Mouse (Mus musculus) heart, postnatal 36 days (tissue): ENCODE results near the gene Dpagt1. TPM values are rescaled to one million over a fixed set of nuclear protein-coding genes. Genes with fewer than 3 reads are reported as not detected.
"Not testable (repeated sequence)": the region's sequence is repeated elsewhere in the genome, so short reads cannot be mapped to it uniquely, and the experiment has no call there.

Source experiments
- DNase-seq, 2 experiments: peaks; one replicate each; pipeline ENCODE4 v3.0.0; 2021 to 2022
- intact Hi-C: fragments of 180-260 bp; cut with DNase I; formaldehyde crosslinking; loops from one replicate; pipeline ENCODE4 v1.15.1; 2025
- microRNA-seq, 2 experiments: library from miRNA; unstranded; fragments of <30 nt; microRNA quantifications; one replicate each; pipeline ENCODE4 v1.2.0; 2021; ENCODE audit warnings: borderline number of aligned reads in 2 of 2
- total RNA-seq, 2 experiments: library from RNA; stranded (reverse); gene quantifications; 2 replicates each; pipeline ENCODE4 v1.2.3; 2021

Gene Dpagt1
- total RNA-seq, 2 experiments from 2014 or later = 18.6 to 22.4 TPM

DNA sequence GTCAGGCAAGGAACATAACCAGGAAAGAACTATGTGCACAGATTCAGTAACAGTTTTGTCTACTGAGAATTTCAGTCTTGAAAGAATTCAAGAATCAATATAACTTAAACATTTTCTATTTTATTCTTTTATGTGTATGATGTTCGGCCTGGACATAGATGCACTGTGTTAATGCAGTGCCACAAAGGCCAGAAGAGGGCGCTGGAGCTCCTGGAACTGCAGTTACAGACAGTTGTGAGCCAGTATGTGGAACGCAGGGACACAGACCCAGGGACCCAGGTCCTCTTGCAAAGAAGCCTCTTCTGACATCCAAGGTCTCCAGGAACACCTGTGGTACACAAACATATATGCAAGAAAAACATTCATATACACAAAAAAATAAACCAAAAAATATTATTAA is 38.7 kb downstream of the Dpagt1 start:
- DNase-seq = no peak
- intact Hi-C loops = no loop called here

DNA sequence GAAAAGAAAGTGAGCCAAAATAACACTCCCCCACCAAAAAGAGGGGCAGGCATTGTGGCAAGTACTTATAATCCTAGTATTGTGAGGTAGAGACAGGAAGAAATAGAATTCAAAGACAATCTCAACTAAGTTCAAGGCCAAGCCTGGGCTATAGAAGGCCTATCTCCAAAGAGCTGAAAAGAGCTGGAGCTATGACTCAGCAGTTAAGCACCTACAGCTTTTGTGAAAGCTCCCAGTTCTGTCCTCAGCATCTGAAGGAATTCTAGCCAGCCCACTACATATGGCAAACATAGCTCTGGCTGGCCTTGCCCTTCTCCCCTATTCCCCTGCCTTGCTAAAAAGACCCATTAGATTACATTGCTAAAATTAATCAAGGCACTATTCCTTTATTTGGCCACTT is 47.6 kb downstream of the Dpagt1 start:
- no peak for DNase-seq
- intact Hi-C loops = no loop called here

- intact Hi-C loops = no loop called here
- no peak for DNase-seq
Measured at GRCm38 (mm10) chr9:44376141-44376540, 50.3 kb downstream of the Dpagt1 start.

GRCm38 (mm10) chr9:44377335-44377734 is 51.5 kb downstream of the Dpagt1 start:
- intact Hi-C loops, DNase-seq: not testable (repeated sequence)

DNA sequence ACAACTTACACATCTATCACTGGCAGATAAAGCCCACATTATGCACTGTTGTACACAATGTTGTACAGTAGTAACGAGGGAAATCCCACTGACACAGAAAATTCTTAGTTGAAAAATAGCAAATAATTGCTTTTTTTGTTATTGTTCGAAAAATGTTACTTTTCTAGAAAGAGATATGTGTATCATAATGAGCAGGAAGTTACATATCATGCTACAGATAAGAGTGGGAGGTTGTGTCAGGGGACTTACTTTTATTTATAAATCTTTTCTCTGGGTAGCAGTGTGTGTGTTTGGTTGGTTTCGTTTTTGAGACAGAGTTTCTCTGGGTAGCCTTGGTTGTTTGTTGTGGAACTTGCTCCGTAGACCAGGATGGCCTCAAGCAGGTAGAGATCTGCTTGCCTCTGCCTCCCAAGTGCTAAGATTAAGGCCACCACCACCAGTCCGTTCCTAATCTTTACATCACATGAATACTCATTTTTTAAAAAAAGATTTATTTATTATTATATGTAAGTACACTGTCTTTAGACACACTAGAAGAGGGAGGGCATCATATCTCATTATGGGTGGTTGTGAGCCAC is 52.4 kb downstream of the Dpagt1 start:
- intact Hi-C loops = no loop called here
- DNase-seq = no peak

- DNase-seq = peak; percentile 99 to 100
- intact Hi-C loops = no loop called here
Measured at GRCm38 (mm10) chr9:44379054-44379834, 53.4 kb downstream of the Dpagt1 start, which contains the start of gene Hyou1. Gene Hyou1, plus strand, starts transcription at chr9:44379490.

DNA sequence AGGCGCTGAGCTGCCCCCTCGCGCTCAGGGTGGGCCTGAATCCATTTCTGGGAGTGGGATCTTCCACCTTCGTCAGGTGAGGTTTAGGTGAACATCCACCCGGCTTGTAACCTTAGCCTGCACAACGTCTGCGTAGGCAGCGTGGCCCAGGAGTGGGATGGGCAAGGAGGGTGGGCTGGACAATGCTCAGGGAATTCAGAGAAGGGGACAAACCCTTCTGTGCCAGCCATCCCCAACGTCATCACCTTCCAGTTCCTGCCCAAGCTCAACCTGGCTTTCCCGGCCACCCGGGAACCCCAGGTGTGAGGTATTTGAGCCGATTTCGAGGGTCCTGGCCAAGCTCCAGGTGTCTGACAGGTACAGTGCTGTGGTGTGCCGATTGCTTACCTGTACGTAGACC is 54.0 kb downstream of the Dpagt1 start:
- DNase-seq = no peak
- intact Hi-C loops = no loop called here

Small RNA genes lying within 50 kb of the gene (microRNA-seq; reads per million reads assigned to microRNA genes)
- gene Gm44335 = 0 reads per million in 2 experiments

Other genes starting within 250 kb of the Dpagt1 start
- not detected for gene Mfrp, start 224.3 kb upstream of the Dpagt1 start, total RNA-seq
- gene C1qtnf5, start 218.8 kb upstream of the Dpagt1 start, total RNA-seq = 1 to 10 TPM; 8.4 to 8.9 TPM
- under 1 TPM in 1 of 2 experiments, not detected in 1; 0.14 TPM for gene Gm49380, start 212.5 kb upstream of the Dpagt1 start, total RNA-seq
- 1 to 10 TPM; 6.7 to 7.6 TPM for gene Rnf26, start 212.5 kb upstream of the Dpagt1 start, total RNA-seq
- 10 to 100 TPM; 38.7 to 39.3 TPM for gene Mcam, start 191.6 kb upstream of the Dpagt1 start, total RNA-seq
- gene Cbl, start 92.0 kb upstream of the Dpagt1 start, total RNA-seq = 10 to 100 TPM; 17.7 to 22.6 TPM
- gene Ccdc153, start 85.3 kb upstream of the Dpagt1 start, total RNA-seq = not detected
- gene Pdzd3, start 74.5 kb upstream of the Dpagt1 start, total RNA-seq = 1 to 10 TPM; 3.5 to 4.3 TPM
- gene Nlrx1, start 57.4 kb upstream of the Dpagt1 start, total RNA-seq = 10 to 100 TPM; 19.6 to 24.5 TPM
- under 1 TPM; 0.69 to 0.79 TPM for gene Abcg4, start 37.4 kb upstream of the Dpagt1 start, total RNA-seq
- gene Hinfp, start 20.3 kb upstream of the Dpagt1 start, total RNA-seq = 1 to 10 TPM; 7.8 to 8.7 TPM
- gene C2cd2l, start 5.7 kb upstream of the Dpagt1 start, total RNA-seq = 10 to 100 TPM; 14.0 to 14.2 TPM
- 10 to 100 TPM; 13.3 to 13.6 TPM for gene H2afx, start 8.7 kb downstream of the Dpagt1 start, total RNA-seq
- 10 to 100 TPM; 41.1 to 49.8 TPM for gene Hmbs, start 18.2 kb downstream of the Dpagt1 start, total RNA-seq
- 10 to 100 TPM; 16.8 to 18.8 TPM for gene Vps11, start 35.7 kb downstream of the Dpagt1 start, total RNA-seq
- gene Hyou1, start 53.5 kb downstream of the Dpagt1 start, total RNA-seq = 10 to 100 TPM; 46.0 to 68.1 TPM
- gene Slc37a4, start 70.8 kb downstream of the Dpagt1 start, total RNA-seq = 10 to 100 TPM; 21.5 to 24.0 TPM
- 100 to 1,000 TPM; 793 to 858 TPM for gene Rps25, start 81.1 kb downstream of the Dpagt1 start, total RNA-seq
- 10 to 100 TPM; 33.0 to 36.3 TPM for gene Trappc4, start 81.6 kb downstream of the Dpagt1 start, total RNA-seq
- 1 to 10 TPM; 8.1 to 8.8 TPM for gene Ccdc84, start 92.5 kb downstream of the Dpagt1 start, total RNA-seq
- gene Foxr1, start 115.1 kb downstream of the Dpagt1 start, total RNA-seq = not detected
- not detected for gene Upk2, start 129.0 kb downstream of the Dpagt1 start, total RNA-seq
- gene Bcl9l, start 156.8 kb downstream of the Dpagt1 start, total RNA-seq = 10 to 100 TPM; 44.6 to 59.4 TPM
- under 1 TPM; 0.22 to 0.47 TPM for gene Cxcr5, start 235.9 kb downstream of the Dpagt1 start, total RNA-seq